Mouse (Mus musculus) thymus, adult 2 months (tissue): ENCODE measurements at regions not wholly inside any gene's neighbourhood (a gene's known extent, or its start where the extent isn't known, plus 50 kb on each side); places are given as distances from the start of the nearest gene placed in this dataset.

Experiments used
- CTCF ChIP-seq: fragments of 200-500 bp; IDR thresholded peaks from 2 replicates; pipeline ENCODE4 v1.5.1; 2012; ENCODE audit warnings: mild to moderate bottlenecking, control low read depth, low read length, moderate library complexity, borderline replicate concordance; ENCODE audit not compliant: control insufficient read depth, poor library complexity, insufficient read depth; ENCODE audit errors: extremely low read depth
- POLR2A ChIP-seq: fragments of 200-500 bp; IDR thresholded peaks from 2 replicates; pipeline ENCODE4 v1.6.1; 2012; ENCODE audit warnings: mild to moderate bottlenecking, low read length, control low read depth, moderate library complexity; ENCODE audit not compliant: control insufficient read depth, poor library complexity, insufficient read depth; ENCODE audit errors: extremely low read depth

DNA sequence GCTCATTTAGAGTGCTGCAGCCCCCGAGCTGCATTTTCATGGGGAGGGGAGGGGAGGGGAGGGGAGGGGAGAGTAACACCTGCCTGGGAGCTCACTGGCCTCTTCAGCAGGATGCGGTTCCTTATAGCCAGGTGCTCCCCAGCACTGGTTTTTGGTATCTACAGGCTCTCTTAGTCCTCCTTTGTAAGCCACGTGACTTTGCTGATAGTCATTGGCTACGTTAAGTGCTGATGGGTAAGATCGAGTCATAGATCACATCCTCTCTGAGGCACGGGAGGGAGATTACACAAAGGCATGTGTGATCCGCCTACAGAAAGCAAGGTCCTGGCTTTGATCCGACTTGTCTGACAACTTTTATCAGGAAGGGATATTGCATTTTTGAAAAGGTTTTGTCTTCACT, 174.9 kb upstream of the Rpl34 start:
- TF ChIP-seq CTCF = no peak
- no peak for TF ChIP-seq POLR2A
